Mouse (Mus musculus): ENCODE results near the gene Syt17.

Gene Syt17

GRCm38 (mm10) chr7:118462818-118463762 is 15.1 kb upstream of the Syt17 start:
- DNase-seq (ENCODE audit: low spot score), result no peak

- DNase-seq (ENCODE audit: low spot score), result no peak
Measured at GRCm38 (mm10) chr7:118461400-118462136, 13.5 kb upstream of the Syt17 start.

GRCm38 (mm10) chr7:118453722-118454121 is 5.7 kb upstream of the Syt17 start:
- no peak for DNase-seq (ENCODE audit: low spot score)

GRCm38 (mm10) chr7:118452940-118453339 is 4.9 kb upstream of the Syt17 start:
- no peak for DNase-seq (ENCODE audit: low spot score)

DNA sequence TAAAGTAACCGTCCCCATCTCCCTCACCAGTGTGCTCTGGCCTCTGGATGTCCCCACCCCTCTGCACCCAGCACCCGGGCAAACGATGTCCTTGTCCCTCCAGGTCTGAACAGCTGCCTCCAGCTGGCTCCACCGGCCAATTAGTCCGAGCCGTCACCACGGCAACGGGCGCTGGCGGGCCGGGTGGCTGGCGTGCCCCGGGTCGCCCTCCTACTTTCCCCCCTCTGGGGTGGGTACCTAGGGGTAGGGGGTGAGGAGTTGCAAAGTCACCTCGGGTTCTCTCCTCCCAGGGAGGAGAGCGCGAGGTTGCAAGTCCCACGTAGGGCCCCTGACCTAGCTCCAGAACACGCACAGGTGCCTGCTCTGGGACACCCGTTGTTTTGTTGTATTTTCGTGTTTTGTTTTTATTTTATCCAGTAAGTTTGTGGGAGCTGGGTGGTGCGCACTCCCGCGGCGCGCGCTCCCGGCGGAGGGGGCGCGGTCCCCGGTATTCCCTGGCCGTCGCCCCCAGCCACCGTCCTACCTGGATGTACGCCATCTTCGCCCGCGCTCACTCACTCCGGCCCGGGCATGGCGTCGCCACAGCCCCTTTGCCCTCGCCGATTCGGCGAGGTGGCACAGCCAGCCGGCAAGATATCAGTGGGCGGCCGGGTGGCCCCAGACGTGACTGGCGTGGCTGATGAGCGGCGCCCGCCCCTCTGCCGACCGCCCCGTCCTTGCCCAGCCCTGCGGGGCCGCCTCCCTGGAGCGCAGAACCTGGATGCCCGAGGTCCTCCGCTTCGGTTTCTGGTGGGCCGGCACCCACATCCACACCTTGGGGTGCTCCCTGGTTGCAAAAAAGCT is 510 bp downstream of the Syt17 start:
- peak; percentile 68 for DNase-seq (ENCODE audit: low spot score)

- no peak for DNase-seq (ENCODE audit: low spot score)
Measured at GRCm38 (mm10) chr7:118443895-118444485, 4.0 kb downstream of the Syt17 start.

DNA sequence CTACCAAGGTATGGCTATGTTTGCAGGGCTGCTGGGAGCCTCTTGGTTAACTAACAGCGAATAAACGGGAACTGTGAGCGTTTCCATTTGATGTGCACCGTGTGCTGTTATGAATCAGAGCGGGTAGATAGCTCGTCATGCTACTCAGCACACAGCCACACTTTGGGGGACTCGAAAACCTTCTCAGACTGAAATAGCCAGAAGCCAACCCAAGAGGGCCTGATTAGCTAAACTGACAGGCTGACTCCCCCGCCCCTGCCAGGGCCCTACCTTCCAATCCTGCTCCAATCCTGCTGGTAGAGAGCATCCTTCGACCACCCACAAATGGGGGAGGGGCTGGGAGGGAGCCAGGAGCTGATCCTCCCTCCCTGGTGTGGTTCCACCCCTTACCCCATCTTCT is 4.7 kb downstream of the Syt17 start:
- DNase-seq (ENCODE audit: low spot score), result peak; percentile 18

DNA sequence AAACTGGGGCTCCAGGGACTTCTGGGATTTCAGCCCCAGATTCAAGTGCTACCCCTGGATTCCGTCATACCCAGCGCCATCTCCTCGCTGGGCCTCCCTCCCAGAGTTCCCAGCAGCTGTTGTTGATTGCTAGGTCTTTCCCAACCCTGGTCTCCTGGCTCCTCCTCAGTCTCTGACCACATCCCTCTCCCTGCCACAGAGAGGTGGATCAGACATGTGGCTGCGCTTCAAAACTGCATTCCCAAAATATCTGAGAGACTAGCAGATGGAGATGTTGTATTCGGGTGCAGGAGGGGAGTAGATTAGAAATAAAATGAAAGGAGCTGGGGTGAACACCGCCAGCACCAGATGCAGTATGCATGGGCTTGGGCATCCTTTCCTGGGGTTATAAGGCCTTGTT is 6.5 kb downstream of the Syt17 start:
- no peak for DNase-seq (ENCODE audit: low spot score)

- DNase-seq (ENCODE audit: low spot score), result peak; percentile 64
Measured at GRCm38 (mm10) chr7:118437101-118437802, 10.8 kb downstream of the Syt17 start.

GRCm38 (mm10) chr7:118428937-118429336 is 19.1 kb downstream of the Syt17 start:
- DNase-seq (ENCODE audit: low spot score), result no peak

GRCm38 (mm10) chr7:118419491-118420180 is 28.4 kb downstream of the Syt17 start:
- no peak for DNase-seq (ENCODE audit: low spot score)

DNA sequence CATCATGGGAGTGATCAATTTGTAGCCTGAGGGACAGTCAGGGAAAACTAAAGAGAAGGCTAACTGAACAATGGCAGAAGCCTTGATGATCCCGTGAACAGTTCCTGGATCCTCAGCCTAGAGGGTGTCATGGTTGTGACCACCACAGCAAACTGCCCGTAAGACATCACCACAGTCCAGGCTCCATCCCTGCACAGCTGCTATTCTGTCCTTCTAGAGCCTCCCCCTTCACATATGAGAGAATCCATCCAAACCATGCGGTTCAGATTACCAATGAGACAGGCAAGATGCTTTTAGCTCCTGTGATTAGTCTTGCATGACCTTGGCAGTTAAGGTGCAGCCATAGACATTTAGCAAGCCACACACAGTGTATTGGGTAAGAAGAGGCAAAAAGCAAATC is 33.8 kb downstream of the Syt17 start:
- DNase-seq (ENCODE audit: low spot score), result no peak

DNA sequence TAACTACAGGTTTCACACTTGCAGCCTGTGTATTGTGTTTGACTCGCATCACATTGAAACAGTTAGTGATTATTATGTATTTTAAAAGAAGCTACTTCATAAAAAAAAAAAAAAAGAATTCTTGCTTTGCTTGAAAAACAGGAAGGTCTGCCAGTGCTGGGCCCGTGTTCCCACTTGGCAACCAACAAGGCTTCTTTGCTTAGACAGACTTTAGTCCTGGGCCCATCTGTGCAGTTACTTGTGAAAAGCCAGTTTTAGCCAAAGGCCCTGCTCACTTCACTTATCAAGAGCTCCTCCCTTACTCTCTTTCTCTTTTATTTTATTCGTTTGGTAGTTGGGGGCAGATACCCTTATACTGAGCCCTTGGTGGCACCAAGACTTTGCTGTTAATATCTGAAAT is 36.1 kb downstream of the Syt17 start:
- DNase-seq (ENCODE audit: low spot score), result no peak

- DNase-seq (ENCODE audit: low spot score), result peak; percentile 58
Measured at GRCm38 (mm10) chr7:118409421-118409820, 38.6 kb downstream of the Syt17 start.

GRCm38 (mm10) chr7:118405251-118405650 is 42.8 kb downstream of the Syt17 start:
- DNase-seq (ENCODE audit: low spot score), result no peak

DNA sequence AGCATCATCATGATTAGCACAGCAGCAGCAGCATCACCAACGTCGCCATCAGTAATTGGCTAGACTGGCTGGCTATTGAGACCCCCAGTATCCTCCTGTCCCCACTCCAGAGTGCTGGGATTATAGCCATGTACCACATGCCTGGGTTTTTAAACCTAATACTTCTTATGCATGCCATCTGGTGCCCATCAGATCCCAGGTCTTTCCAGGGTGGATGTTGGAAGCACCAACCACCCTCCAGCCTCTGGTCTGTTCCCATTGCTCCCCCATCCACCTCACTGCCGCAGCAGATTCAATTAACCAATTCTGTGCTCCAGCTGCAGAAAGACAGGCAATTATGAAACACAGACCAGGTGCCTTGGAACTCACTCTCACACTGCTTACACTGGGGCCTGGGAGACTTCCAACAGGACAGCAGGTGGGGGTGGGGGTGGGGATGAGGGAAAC is 45.4 kb downstream of the Syt17 start:
- no peak for DNase-seq (ENCODE audit: low spot score)

DNA sequence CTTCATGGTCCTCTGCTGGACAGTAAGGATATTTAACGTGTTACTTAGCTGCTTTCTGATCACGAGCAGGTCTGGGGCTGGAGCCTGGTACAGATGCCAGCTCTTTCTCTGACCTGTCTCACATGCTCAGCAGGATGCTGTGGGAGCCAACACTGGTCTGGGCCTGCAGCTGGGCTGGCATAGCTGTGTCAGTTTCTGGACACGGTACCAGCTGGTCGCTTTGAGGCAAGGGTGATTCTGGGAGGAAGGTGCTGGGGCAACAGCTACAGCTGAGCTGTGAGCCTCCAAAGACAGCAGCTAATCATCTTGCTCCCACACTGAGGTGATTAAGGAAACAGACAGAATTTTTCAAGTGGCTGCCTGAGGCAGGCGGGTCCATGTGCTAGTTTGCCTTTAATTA is 46.1 kb downstream of the Syt17 start:
- no peak for DNase-seq (ENCODE audit: low spot score)

GRCm38 (mm10) chr7:118399764-118400163 is 48.3 kb downstream of the Syt17 start:
- DNase-seq (ENCODE audit: low spot score), result no peak

DNA sequence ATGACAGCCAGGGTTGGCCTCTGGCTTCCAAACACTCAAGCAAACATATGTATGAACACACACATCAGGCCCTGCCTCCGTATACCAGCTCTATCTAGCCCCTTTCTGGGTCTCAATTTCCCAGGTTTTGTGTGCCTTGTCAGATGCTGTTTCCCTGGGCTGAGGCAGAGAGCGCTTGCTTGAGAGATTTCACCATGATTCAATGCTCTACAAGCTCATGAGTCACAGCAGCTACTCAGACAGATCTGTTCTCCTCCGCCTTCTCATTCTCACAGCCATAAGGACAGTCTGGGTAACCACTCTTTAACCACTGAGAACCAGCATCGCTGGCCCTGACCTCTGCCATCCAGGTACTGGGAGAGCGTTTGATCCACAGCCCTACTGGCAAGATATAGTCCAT is 57.3 kb downstream of the Syt17 start:
- DNase-seq (ENCODE audit: low spot score), result no peak

DNA sequence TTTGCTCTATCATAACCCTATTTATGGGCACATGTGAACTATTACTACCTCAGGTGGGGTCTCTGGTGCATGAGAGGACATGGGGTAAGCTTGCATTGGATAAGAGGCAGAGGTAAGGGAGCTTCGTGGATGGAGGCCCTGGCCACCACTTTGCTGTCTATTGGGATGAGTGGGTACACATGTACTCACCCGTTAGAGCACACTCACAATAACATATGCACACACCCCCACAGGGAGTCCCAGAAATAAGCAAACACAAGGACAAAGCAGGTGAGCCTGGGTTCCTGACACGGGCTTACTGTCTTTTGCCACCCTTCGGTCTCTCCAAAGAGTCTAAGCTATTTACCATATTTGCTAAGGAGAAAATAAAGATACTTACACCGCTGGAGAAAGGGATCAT is 67.0 kb downstream of the Syt17 start:
- DNase-seq (ENCODE audit: low spot score), result no peak

GRCm38 (mm10) chr7:118380056-118380455 is 68.0 kb downstream of the Syt17 start:
- DNase-seq (ENCODE audit: low spot score), result no peak
